Mouse (Mus musculus): Measurements from ENCODE around the gene Pcgf6.

The Pcgf6 gene

DNA sequence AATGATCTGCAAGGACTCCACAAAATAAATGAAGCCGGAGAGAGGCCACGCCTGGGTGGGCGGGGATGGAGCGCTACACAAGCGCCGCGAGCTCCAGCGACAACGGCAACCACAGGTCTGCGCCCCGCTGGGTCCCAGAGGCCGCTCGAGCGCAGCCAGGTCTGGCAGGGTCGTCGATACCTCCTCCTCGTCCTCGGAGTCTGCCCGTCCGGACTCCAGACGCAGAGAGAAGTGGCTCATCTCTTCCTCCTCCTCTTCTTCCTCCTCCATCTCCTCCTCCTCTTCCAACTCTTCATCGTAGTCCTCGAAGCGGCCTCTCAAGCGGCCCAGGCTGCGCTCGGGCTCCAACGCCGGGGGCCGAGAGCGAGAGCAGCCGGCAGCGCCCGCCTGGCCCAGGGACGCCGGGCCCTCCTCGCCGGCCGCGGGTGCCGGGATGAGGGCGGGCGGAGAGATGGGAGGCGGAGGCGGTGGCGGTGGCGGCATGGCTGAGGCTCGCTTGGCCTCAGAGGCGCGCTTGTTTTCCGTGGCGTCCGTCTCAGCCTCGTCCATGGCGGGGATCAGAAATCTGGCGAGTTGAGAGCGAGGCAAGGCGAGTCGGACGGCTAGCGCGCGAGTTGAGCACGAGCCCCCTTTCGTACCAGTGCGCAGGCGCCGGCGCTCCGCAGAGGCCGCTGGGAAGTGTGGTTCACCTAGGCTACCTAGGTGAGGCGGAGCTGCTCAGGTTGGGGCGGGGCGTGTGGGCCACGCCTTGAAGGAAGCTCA is at the start of gene Pcgf6:
TSS of gene Pcgf6 (minus strand) at position 636 of the 762 bp plus-strand sequence.
- peak; percentile 90 to 94 for DNase-seq

GRCm38 (mm10) chr19:47090550-47091156 is 39.9 kb upstream of the Pcgf6 start, which contains the start of the genes Usmg5 and Pdcd11:
Usmg5 (minus strand) TSS chr19:47090647.
Pdcd11 (plus strand) TSS chr19:47090768.
- DNase-seq, result peak; percentile 98 to 99

DNA sequence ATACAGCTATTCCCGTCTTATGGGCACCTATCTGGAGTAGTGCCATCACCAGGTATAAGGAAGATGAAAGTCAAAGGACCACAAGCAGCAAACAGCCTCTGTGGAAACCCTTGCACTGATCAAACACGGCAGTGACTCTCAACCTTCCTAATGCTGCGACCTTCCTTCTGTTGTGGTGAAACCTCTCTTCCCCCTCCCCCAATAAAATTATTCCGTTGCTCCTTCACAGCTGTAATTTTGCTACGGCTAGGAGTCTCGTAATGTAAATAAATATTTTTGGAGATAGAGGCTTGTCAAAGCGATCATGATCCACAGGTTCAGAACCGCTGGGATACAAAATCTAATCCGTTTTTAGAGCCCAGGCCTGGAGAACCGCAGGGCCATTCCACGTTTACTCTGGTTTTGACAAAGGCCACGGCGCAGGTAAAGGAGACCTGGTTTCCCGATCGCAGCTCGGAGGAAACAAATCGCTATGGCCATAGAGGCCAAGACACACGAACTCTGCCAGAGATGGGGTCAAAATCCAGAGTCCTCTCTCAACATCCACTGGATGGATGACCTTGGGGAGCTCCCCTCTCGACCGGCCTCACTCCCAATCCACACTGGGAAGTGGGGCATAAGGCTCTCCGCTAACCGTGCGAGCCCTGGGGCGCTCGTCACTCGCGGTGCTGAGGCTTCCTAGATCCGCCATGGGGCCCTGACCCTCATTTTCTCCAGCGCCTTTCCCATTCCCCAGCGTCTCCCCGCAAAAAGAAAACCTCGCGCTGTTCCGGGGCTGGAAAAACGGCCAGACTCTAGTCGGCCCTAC is 39.2 kb upstream of the Pcgf6 start:
- peak in 1 of 2 experiments; percentile 25 for DNase-seq

GRCm38 (mm10) chr19:47088226-47088625 is 37.5 kb upstream of the Pcgf6 start:
- DNase-seq, result no peak

DNA sequence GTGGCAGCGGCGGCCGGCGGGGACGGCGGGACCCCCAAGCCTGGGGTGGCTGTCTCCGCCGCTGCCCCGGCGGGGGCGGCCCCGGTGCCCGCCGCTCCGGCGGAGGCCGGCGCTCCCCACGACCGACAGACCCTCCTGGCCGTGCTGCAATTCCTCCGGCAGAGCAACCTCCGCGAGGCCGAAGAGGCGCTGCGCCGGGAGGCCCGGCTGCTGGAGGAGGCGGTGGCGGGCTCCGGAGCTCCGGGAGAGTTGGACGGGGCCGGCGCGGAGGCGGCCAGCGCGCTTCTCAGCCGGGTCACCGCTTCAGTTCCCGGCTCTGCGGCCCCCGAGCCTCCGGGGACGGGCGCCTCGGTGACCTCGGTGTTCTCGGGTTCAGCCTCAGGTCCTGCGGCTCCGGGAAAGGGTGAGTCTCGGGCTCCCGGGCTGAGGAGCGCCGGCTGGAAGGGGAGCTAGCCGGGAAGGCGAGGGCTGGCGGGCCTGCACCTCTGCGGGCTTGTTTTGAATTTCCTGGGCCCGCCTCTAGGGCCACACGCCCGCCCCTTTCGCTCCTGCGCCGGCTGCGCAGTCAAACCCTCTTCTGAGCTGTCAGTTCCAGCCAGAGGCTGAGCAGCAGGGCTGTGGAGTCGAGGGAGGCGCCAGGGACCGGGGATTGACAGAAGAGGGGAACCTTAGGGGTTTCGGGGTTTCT is 17.4 kb upstream of the Pcgf6 start:
- peak; percentile 85 to 89 for DNase-seq

- DNase-seq, result peak; percentile 98 to 99
These were observed 16.6 kb upstream of the Pcgf6 start, which contains the start of gene Taf5 for GRCm38 (mm10) chr19:47067096-47067882. Taf5 (plus strand) TSS chr19:47067746.

GRCm38 (mm10) chr19:47065860-47066259 is 15.2 kb upstream of the Pcgf6 start:
- DNase-seq, result peak in 1 of 2 experiments; percentile 15

DNA sequence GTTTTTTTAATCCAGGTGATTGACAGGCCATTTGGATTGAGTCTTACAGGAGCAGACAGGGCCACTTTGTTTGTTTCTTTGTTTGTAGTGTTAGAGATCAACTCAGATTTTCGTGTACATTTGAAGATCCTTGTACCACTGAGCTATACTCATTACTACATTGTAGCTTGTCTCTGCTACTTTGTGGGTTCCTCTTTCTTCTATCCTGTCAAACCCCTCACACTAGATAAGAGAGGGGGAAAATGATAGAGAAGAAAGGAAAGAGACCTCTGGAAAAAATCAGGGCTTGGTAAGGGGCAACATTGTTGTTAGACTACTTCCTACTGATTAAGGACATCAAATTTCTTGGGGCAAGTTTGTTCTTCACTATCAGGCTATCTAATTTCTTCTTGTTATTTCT is 7.0 kb upstream of the Pcgf6 start:
- no peak for DNase-seq

DNA sequence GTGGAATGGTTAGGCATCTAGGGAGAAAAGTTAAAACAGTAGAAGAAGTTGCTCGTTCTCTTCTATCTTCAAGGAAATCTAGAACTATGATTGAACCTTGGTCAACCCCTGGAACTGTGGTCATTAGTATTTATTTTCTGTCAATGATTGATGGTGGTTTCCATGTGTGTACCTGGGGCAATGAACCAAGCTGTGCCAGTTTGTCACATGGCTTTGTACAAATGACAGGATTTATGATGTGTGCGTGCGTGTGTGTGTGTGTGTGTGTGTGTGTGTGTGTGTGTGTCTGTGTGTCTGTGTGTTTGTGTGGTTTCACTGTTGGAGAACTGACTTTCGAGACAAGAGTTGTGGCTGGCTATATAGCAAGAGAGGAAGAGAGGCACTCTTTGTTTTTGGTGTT is 2.8 kb upstream of the Pcgf6 start:
- no peak for DNase-seq

- no peak for DNase-seq
These were observed 2.2 kb upstream of the Pcgf6 start for GRCm38 (mm10) chr19:47052927-47053326.

DNA sequence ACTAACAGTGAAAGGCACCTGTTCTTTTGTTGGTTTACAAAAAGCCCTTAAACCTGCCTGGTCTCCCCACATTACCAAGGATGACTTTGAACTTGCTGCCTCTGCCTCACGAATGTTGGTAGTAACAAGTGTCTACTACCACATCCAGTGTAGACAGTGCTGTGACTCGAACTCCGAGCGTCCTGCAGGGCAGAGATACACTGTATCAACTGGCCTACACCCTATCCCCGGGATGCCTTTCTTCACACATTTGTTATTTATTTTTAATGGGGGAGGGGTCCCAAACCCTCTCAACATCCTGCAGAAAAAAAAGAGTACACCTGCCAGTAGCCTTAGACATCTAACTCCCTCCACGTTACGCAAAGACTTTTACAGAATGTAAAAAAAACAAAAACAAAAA is 866 bp downstream of the Pcgf6 start:
- DNase-seq, result peak in 1 of 2 experiments; percentile 13

GRCm38 (mm10) chr19:47049061-47049460 is 1.6 kb downstream of the Pcgf6 start:
- no peak for DNase-seq

GRCm38 (mm10) chr19:47047236-47047833 is 3.4 kb downstream of the Pcgf6 start:
- no peak for DNase-seq

DNA sequence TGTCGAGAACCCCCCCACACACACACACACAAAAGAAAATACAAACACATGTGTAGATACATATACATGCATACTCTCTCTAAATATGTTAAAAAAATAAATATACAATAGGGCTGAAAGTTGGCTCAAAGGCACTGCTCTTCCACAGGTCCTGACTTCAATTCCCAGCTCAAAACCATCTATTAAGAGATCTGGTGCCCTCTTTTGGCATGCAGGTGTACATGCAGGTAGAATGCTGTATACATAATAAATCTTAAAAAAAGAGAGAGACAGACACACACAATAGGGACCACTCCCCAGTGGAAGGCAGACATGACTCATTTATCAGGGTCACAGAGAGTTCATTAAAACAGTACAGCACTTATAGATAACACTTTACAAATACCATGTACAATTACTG is 4.4 kb downstream of the Pcgf6 start:
- no peak for DNase-seq

DNA sequence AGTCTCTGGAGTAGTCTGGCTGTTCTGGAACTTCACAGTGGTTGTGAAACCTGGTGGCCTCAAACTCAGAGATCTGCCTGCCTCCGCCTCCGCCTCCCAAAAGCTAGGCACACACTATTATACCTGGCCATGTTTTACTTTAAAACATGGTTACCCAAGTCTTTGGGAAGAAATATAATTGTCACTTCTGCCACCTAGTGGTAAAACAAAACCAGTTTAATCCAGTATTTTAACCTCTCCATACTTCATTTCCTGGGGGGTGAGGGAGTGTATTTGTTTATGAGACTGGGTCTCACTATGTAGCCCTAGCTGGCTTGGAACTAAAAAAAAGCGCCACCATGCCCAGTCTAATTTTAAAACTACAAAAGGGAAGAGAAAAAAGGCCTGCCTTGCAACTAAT is 7.1 kb downstream of the Pcgf6 start:
- DNase-seq, result peak in 1 of 2 experiments; percentile 45

- DNase-seq, result no peak
These were observed 9.8 kb downstream of the Pcgf6 start for GRCm38 (mm10) chr19:47040720-47041473.

DNA sequence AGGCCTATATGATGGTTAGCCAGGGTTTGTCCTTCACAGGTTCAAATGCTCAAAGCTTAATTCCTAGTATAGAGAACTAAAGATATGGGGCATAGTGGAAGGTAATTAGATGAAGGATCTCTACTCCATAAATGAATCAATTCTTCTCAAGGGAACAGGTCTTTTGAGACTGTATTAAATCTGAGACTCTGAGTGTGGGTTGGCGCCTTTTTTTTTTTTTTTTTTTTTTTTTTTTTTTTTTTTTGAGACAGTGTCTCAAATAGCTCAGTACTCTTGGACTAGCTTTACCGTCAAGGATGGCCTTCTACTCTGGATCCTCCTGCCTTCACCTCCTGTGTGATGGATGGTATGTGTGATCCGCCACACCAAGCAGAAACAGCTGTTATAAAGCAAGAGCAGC is 14.1 kb downstream of the Pcgf6 start:
- DNase-seq, result no peak

GRCm38 (mm10) chr19:47034916-47035315 is 15.8 kb downstream of the Pcgf6 start:
- no peak for DNase-seq

- DNase-seq, result no peak
These were observed 18.9 kb downstream of the Pcgf6 start for GRCm38 (mm10) chr19:47031770-47032169.

- DNase-seq, result no peak
These were observed 20.9 kb downstream of the Pcgf6 start for GRCm38 (mm10) chr19:47029796-47030195.

- no peak for DNase-seq
These were observed 24.2 kb downstream of the Pcgf6 start for GRCm38 (mm10) chr19:47026513-47026912.

Measured in cerebellum, postnatal 10 days (tissue).